Mouse (Mus musculus) heart, embryonic 10.5 days (tissue): ENCODE data around the gene Olfr1371. TPM values are rescaled to one million over a fixed set of nuclear protein-coding genes. Genes with fewer than 3 reads are reported as not detected.

Experiments
- DNase-seq: peaks from one replicate; pipeline ENCODE4 v3.0.0-alpha.2; 2017; ENCODE audit warnings: low spot score
- H3K27ac ChIP-seq: fragments of 300-500 bp; sonication (generic); 2 replicates; pipeline ENCODE4 v1.5.1; 2016; ENCODE audit warnings: mild to moderate bottlenecking
- H3K27me3 ChIP-seq: fragments of 300-500 bp; sonication (generic); 2 replicates; pipeline ENCODE4 v1.6.1; 2016; ENCODE audit warnings: mild to moderate bottlenecking; ENCODE audit not compliant: poor library complexity, insufficient read depth, severe bottlenecking
- H3K36me3 ChIP-seq: fragments of 300-500 bp; sonication (generic); 2 replicates; pipeline ENCODE4 v1.6.1; 2016; ENCODE audit warnings: mild to moderate bottlenecking, moderate library complexity
- H3K4me1 ChIP-seq: fragments of 300-500 bp; sonication (generic); 2 replicates; pipeline ENCODE4 v1.6.1; 2016; ENCODE audit warnings: mild to moderate bottlenecking
- H3K4me3 ChIP-seq: fragments of 300-500 bp; sonication (generic); 2 replicates; pipeline ENCODE4 v1.5.1; 2016; ENCODE audit warnings: mild to moderate bottlenecking, moderate library complexity
- H3K9me3 ChIP-seq: fragments of 300-500 bp; sonication (generic); 2 replicates; pipeline ENCODE4 v1.6.1; 2016; ENCODE audit warnings: mild to moderate bottlenecking, moderate library complexity
- WGBS: fragments of 180-500 bp; shearing (Covaris S2); methylation state at CpG from one replicate; pipeline ENCODE4 v1.1.7; 2016; 5-methylcytosine and 5-hydroxymethylcytosine counted together
- polyA plus RNA-seq: library from polyadenylated mRNA; unstranded; fragments of >200 nt; fragmentation: Nextera tagmentation; extraction: Ambion mirVana; gene quantifications from 2 replicates; pipeline ENCODE4 v1.2.1, GENCODE M21; 2016

The Olfr1371 gene
- polyA plus RNA-seq: not detected in 2 replicates

- Histone ChIP-seq H3K27ac (no peak within 1 kb of the TSS), H3K4me3 (no peak within 1 kb of the TSS), H3K4me1 (no peaks in the 10 kb centered on the region), H3K27me3 (no peaks in the 10 kb centered on the region), H3K9me3 (no peaks in the 10 kb centered on the region), H3K36me3 (no peaks in the 10 kb centered on the region)
- no peak for DNase-seq
Observed at GRCm38 (mm10) chr11:52213887-52214286, at the start of gene Olfr1371. Gene Olfr1371, minus strand, starts transcription at chr11:52213987.

DNA sequence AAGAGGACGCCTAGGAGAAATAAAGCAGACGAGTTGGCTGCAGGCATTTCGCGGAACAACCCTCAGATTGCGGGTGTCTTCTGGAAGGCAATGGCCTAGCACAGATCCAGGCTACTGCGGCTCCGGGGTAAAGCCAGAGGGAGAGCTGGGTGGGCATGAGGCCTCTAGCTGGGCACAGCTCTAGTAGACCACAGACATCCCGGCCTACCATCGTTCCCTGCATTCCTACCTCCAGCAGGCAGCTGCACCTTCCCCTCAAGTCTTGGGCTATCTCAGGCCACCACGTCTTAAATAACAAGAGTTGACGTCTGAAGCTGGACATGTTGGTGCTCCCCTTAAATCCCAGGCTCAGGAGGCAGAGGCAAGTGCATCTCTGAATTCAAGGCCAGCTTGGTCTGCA, 48.6 kb upstream of the Olfr1371 start:
- no peak overlapping the region for H3K4me3 ChIP-seq
- H3K4me1 ChIP-seq: peaks cover 46% of the 10 kb centered on the region
- DNase-seq: no peak
- peaks cover 25% of the 10 kb centered on the region for H3K36me3 ChIP-seq
- 0 out of 2 replicates have a peak overlapping the region, but pooled peaks have one; percentile 62 for H3K27ac ChIP-seq
- H3K9me3 ChIP-seq: no peaks in the 10 kb centered on the region
- no peaks in the 10 kb centered on the region for H3K27me3 ChIP-seq
- WGBS: 90% methylated on average over 11 of the region's 11 CpGs

- H3K36me3 ChIP-seq: peaks cover 29% of the 10 kb centered on the region
- no peak overlapping the region for H3K4me3 ChIP-seq
- H3K27ac ChIP-seq: 0 out of 2 replicates have a peak overlapping the region, but pooled peaks have one; percentile 62
- DNase-seq: no peak
- H3K4me1 ChIP-seq: peaks cover 46% of the 10 kb centered on the region
- 38% methylated on average over 5 of the region's 5 CpGs for WGBS
- no peaks in the 10 kb centered on the region for H3K9me3 ChIP-seq
- H3K27me3 ChIP-seq: no peaks in the 10 kb centered on the region
Observed at GRCm38 (mm10) chr11:52261937-52262336, 48.1 kb upstream of the Olfr1371 start.

DNA sequence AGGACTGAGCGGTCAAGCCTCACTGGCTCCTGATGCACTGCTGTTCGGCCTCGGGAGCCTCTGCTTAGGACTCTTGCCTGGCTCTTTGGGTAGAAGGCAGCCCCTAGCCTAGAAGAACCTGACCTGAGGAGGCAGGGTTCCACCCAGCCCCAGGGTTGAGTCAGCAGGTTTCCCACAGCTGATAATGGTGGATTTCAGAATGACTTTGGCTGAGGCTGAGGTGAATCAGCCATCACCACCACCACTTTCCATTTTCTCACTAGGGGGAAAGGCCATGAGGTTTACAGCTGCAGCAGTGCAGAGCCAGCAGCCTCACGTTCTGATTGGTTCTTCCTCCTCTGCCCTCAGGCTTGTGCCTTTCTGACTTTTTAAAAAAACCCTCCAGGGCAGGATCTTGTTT, 47.1 kb upstream of the Olfr1371 start:
- H3K9me3 ChIP-seq: no peaks in the 10 kb centered on the region
- peaks cover 36% of the 10 kb centered on the region for H3K36me3 ChIP-seq
- no peak overlapping the region for H3K4me3 ChIP-seq
- 67% methylated on average over 4 of the region's 4 CpGs for WGBS
- no peak overlapping the region for H3K27ac ChIP-seq
- H3K27me3 ChIP-seq: no peaks in the 10 kb centered on the region
- DNase-seq: no peak
- H3K4me1 ChIP-seq: peaks cover 40% of the 10 kb centered on the region

GRCm38 (mm10) chr11:52258711-52259110, 44.9 kb upstream of the Olfr1371 start:
- Histone ChIP-seq H3K36me3 (peaks cover 39% of the 10 kb centered on the region), H3K27me3 (no peaks in the 10 kb centered on the region)
- DNase-seq: no peak

GRCm38 (mm10) chr11:52257376-52257775, 43.6 kb upstream of the Olfr1371 start:
- Histone ChIP-seq H3K4me3 (no peak overlapping the region), H3K9me3 (no peaks in the 10 kb centered on the region), H3K36me3 (peaks cover 44% of the 10 kb centered on the region), H3K27ac (no peak overlapping the region), H3K4me1 (peaks cover 33% of the 10 kb centered on the region), H3K27me3 (no peaks in the 10 kb centered on the region)
- 85% methylated on average over 3 of the region's 3 CpGs for WGBS
- no peak for DNase-seq

More at GRCm38 (mm10) chr11:52258711-52259110, 44.9 kb upstream of the Olfr1371 start:
- H3K4me3 ChIP-seq: no peak overlapping the region
- peaks cover 33% of the 10 kb centered on the region for H3K4me1 ChIP-seq
- WGBS: 70% methylated on average over 5 of the region's 5 CpGs
- H3K27ac ChIP-seq: no peak overlapping the region
- no peaks in the 10 kb centered on the region for H3K9me3 ChIP-seq

GRCm38 (mm10) chr11:52255077-52255476, 41.3 kb upstream of the Olfr1371 start:
- peaks cover 17% of the 10 kb centered on the region for H3K4me1 ChIP-seq
- no peak overlapping the region for H3K27ac ChIP-seq
- H3K4me3 ChIP-seq: no peak overlapping the region
- no peaks in the 10 kb centered on the region for H3K27me3 ChIP-seq
- H3K36me3 ChIP-seq: peaks cover 38% of the 10 kb centered on the region
- no peaks in the 10 kb centered on the region for H3K9me3 ChIP-seq
- WGBS: 85% methylated on average over 8 of the region's 8 CpGs
- DNase-seq: no peak

DNA sequence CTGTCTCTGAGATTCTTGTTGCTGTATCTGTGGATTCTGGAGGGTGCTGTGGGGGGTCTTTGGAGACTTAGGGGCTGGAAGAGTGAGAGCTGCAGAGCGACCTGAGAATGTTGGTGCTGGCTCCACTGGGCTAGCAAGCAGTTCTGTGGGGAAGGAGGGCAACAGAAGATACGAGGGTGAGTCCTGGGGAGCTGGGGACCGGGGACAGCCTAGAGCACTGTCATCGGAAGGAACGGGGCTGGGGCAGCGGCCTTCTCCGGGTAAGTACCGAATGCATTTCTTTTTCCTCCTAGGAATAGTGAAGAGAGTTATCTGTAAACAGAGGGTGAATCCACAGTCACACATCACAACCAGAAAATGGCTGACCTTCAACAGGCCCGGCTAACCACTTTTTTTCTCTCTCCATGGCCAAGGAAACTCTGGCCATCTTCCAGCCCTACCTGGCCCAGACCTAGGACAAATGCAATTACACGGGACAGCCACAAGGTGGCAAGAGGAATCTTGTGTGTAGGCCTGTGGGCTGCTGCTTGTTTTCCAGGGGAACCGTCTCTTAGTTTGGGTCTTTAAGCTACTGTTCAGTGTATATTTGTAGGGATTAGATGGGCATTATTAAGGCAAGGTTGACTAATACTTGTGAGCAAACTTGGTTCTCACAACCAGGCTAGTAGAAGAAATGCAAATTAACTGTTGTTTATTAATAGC, 40.0 kb upstream of the Olfr1371 start:
- no peaks in the 10 kb centered on the region for H3K27me3 ChIP-seq
- H3K27ac ChIP-seq: no peak overlapping the region
- peaks cover 15% of the 10 kb centered on the region for H3K4me1 ChIP-seq
- peaks cover 33% of the 10 kb centered on the region for H3K36me3 ChIP-seq
- DNase-seq: no peak
- WGBS: 69% methylated on average over 11 of the region's 11 CpGs
- no peak overlapping the region for H3K4me3 ChIP-seq
- no peaks in the 10 kb centered on the region for H3K9me3 ChIP-seq

GRCm38 (mm10) chr11:52252692-52253091, 38.9 kb upstream of the Olfr1371 start:
- Histone ChIP-seq H3K27me3 (no peaks in the 10 kb centered on the region), H3K9me3 (no peaks in the 10 kb centered on the region), H3K4me1 (peaks cover 15% of the 10 kb centered on the region), H3K36me3 (peaks cover 37% of the 10 kb centered on the region), H3K4me3 (no peak overlapping the region), H3K27ac (no peak overlapping the region)
- WGBS: 76% methylated on average over 1 of the region's 1 CpGs
- no peak for DNase-seq

GRCm38 (mm10) chr11:52251770-52252169, 38.0 kb upstream of the Olfr1371 start:
- 62% methylated on average over 5 of the region's 5 CpGs for WGBS
- Histone ChIP-seq H3K9me3 (no peaks in the 10 kb centered on the region), H3K27ac (no peak overlapping the region), H3K27me3 (no peaks in the 10 kb centered on the region), H3K4me3 (no peak overlapping the region), H3K36me3 (peaks cover 37% of the 10 kb centered on the region), H3K4me1 (peaks cover 15% of the 10 kb centered on the region; the same call in 1 of the 2 replicates)
- no peak for DNase-seq

GRCm38 (mm10) chr11:52249452-52249851, 35.7 kb upstream of the Olfr1371 start:
- no peaks in the 10 kb centered on the region for H3K9me3 ChIP-seq
- 0 out of 2 replicates have a peak, but pooled peaks cover 4% of the 10 kb centered on the region for H3K4me1 ChIP-seq
- DNase-seq: no peak
- WGBS: 96% methylated on average over 2 of the region's 2 CpGs
- H3K27ac ChIP-seq: no peak overlapping the region
- peaks cover 50% of the 10 kb centered on the region for H3K36me3 ChIP-seq
- H3K27me3 ChIP-seq: no peaks in the 10 kb centered on the region
- H3K4me3 ChIP-seq: no peak overlapping the region

DNA sequence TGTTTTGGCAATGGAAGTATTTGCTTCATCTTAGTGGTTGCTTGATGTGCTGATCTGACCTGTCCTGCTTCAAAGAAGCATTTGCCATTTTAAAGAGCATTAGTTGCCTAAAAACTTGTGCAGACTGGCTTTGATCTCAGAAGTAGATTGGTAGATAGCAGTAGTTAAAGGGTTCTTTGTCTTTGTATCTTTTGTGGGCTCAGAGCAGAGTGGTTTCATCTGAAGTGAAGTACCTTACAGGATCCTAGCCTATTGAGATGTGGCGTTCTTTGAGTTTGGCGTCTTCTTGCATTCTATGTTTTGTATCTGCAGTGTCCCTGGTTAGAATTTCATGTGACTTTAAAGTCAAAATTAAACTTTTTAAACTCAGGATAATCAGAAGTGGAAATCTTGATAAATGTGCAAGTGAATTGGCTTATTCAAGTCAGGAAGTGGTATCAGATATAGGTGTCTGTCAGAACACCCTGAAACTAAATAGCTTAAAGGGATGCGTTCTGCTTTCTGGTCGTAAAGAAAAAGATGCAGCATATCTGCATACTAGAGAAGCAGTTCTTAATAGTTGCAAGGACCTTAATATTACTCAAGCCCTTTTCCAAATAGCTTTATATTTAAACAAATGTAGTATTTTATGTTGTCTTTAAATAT, 27.2 kb upstream of the Olfr1371 start:
- no peaks in the 10 kb centered on the region for H3K27me3 ChIP-seq
- no peak for DNase-seq
- no peak overlapping the region for H3K27ac ChIP-seq
- peaks cover 72% of the 10 kb centered on the region for H3K36me3 ChIP-seq
- 88% methylated on average over 4 of the region's 4 CpGs for WGBS
- no peak overlapping the region for H3K4me3 ChIP-seq
- no peaks in the 10 kb centered on the region for H3K4me1 ChIP-seq
- H3K9me3 ChIP-seq: no peaks in the 10 kb centered on the region

GRCm38 (mm10) chr11:52234509-52234908, 20.7 kb upstream of the Olfr1371 start:
- Histone ChIP-seq H3K27me3 (no peaks in the 10 kb centered on the region), H3K27ac (no peak overlapping the region), H3K4me3 (no peak overlapping the region), H3K9me3 (no peaks in the 10 kb centered on the region), H3K36me3 (peaks cover 32% of the 10 kb centered on the region), H3K4me1 (peaks cover 18% of the 10 kb centered on the region; the same call in 1 of the 2 replicates)
- no peak for DNase-seq
